Mouse (Mus musculus): ENCODE data around the gene Rcn3.
"Not testable (repeated sequence)": the region's sequence is repeated elsewhere in the genome, so short reads cannot be mapped to it uniquely, and the experiment has no call there.

The Rcn3 gene

GRCm38 (mm10) chr7:45124224-45125143, 32.5 kb upstream of the Rcn3 start, which contains the start of gene Rps11:
Gene Rps11 (minus strand): TSS chr7:45124439.
- peak; percentile 99 for DNase-seq (ENCODE audit: low spot score)

DNA sequence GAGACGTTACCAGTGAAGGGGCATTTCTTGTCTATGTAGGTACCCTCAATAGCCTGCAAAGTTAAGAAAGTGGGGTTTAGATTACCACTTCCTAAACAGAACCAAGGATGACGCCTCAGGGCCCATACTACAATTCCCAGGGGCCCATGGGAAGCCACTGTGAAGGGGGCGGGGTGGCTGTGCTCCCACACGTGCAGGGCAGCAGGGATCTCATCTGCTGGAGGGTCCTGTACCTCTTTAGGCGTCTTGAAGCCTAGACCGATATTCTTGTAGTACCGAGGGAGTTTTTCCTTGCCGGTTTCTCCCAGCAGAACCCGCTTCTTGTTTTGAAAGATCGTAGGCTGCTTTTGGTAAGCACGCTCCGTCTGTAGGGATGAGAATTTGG, 31.2 kb upstream of the Rcn3 start:
- peak; percentile 42 for DNase-seq (ENCODE audit: low spot score)

DNA sequence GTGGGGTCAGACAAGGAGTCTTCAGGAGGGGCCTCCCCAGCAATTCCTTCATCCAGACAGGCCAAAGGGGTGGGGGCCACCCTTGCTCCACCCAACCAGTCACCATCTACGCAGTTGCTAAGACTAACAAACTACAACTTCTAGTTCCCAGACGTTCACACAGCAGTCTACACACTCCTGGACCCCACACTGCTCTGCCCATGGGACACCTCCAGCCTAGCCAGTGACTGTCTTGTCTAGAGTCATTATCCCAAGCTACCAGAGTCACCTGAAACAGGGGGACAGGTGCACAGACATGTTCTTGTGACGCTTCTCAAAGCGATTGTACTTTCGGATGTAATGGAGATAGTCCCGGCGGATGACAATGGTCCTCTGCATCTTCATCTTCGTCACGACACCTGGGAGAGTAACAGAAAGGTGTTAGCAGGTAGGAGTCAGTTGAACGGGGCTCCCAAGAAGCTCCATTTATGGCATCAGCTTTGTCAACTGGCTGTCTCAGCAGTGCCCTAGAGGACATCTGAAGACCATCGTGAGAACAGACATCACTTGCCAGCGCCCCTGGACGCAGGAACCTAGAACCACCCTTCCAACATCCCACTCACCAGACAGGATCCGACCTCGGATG, 30.7 kb upstream of the Rcn3 start:
- DNase-seq (ENCODE audit: low spot score) = no peak

- DNase-seq (ENCODE audit: low spot score) = no peak
Measured at GRCm38 (mm10) chr7:45121966-45122365, 29.9 kb upstream of the Rcn3 start.

DNA sequence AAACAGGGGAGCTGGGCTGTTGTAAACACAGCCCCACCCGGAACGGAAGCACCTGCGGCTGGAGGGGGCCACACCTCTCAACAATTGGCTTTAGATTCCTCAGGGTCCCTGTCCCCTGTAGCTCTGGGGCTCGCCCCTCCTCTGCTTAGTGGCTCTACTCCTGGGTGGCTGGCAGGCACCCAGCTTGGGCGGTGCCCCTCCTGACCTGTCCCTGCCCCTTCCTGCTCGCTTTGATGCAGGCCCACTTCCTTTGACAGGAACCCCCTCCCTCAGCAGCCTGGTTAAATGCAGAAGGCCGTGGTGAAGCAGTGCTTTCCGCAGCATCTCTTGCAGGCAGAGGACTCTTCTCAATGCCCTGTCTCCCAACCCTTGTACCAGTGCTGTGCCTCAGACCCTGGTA, 29.4 kb upstream of the Rcn3 start:
- no peak for DNase-seq (ENCODE audit: low spot score)

DNA sequence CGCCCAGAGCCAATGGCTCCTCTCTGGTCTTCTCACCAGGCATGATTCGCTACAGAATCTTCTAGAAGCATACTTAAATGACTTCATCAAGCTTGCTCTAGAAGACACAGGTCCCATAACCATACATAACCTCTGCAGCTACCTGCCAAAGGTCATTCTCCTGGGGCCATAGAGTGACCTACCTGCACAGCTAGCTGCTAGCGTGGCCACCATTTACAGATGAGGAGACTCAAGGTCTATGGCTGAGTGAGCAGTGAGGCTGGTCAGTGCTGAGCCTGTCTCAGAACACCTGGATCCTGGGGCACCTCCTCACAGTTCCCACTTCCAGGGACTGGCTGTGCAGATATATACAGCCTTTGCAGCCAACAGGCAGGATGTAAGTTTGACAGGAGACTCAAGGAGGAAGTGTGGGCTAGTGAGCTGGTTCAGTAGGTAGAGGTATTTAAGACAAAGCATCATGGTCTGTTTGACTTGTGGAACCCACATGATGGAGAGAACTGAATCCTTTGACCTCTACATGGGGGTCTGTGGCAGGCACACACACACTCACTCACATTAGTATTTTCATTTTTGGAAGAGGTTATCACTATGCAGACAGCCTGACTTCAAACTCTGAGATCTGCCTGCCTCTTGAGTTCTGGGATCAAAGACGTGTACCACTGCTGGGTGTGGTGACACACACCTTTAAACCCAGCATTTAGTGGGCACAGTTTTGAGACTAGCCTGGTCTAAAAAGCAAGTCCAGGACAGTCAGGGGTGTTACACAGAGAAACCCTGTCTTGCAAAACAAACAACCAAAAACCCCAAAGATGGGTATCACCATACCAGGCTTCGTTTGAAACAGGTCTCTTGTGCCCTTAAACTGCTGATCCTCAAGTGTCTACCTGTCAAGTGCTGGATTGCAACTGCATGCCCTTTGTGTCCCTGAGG, 28.0 kb upstream of the Rcn3 start:
- no peak for DNase-seq (ENCODE audit: low spot score)

DNA sequence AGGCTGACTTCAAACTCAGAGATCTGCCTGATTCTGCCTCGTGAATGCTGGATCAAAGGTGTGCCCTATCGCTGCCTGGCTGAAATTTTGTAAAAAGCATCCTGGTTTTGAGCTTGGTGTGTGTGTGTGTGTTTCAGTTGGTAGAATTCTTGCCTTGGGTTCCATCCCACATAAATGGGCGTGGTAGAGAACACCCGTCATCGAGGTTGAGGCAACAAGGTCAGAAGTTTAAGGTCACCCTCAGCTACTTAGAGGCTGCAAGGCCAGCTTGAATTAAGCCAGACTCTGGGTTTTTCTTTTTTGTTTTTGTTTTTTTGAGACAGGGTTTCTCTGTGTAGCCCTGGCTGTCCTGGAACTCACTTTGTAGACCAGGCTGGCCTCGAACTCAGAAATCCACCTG, 26.3 kb upstream of the Rcn3 start:
- DNase-seq (ENCODE audit: low spot score) = no peak

DNA sequence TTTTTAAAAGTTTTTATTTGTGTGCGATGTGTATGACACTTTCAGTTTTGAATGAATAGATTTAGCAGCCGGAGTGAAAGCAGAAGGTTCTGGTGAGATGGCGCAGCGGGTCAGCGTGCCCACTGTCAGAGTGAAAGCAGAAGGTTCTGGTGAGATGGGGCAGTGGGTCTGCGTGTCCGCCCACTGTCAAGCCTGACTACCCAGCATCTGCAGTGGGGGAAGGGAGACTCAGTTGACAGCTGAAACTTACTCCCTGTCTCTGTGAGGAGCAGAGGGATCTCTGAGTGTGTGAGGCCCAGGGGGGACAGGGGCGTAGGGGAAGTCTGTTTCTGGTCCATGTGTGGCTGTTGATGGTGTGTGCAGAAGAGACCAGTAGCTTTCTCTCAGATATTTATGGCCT, 25.5 kb upstream of the Rcn3 start:
- DNase-seq (ENCODE audit: low spot score) = no peak

- DNase-seq (ENCODE audit: low spot score) = no peak
Measured at GRCm38 (mm10) chr7:45113476-45113875, 21.5 kb upstream of the Rcn3 start.

DNA sequence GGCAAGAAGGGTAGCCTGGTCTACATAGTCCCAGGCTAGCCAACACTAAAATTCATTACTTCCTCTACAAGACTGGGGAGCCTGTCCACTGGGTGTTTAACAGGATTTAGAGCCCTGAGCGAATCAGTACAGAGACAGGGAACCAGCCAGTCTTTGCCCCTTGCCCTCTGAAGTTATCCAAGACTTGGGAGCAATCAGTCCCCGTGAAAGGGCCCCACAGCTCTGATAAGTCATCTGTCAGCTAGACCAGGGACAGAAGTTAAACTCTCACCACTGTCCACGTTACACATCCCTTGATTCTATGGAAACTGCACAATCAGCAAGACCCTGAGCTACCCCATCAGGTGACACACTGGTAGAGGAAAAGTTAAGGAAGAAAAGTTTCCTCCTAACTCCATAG, 20.5 kb upstream of the Rcn3 start:
- no peak for DNase-seq (ENCODE audit: low spot score)

GRCm38 (mm10) chr7:45111940-45112339, 19.9 kb upstream of the Rcn3 start:
- no peak for DNase-seq (ENCODE audit: low spot score)

DNA sequence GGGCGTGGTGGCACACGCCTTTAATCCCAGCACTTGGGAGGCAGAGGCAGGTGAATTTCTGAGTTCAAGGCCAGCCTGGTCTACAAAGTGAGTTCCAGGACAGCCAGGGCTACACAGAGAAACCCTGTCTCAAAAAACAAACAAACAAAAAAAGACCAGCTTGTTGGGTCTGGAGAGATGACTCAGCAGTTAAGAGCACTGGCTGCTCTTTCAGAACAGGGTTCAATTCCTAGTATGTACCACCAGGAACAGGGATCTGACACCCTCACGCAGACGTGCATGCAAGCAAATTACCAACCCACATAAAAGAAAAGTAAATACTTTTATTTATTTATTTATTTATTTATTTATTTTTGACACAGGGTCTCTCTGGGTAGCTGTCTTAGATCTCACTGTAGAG, 18.1 kb upstream of the Rcn3 start:
- not testable (repeated sequence) for DNase-seq (ENCODE audit: low spot score)

DNA sequence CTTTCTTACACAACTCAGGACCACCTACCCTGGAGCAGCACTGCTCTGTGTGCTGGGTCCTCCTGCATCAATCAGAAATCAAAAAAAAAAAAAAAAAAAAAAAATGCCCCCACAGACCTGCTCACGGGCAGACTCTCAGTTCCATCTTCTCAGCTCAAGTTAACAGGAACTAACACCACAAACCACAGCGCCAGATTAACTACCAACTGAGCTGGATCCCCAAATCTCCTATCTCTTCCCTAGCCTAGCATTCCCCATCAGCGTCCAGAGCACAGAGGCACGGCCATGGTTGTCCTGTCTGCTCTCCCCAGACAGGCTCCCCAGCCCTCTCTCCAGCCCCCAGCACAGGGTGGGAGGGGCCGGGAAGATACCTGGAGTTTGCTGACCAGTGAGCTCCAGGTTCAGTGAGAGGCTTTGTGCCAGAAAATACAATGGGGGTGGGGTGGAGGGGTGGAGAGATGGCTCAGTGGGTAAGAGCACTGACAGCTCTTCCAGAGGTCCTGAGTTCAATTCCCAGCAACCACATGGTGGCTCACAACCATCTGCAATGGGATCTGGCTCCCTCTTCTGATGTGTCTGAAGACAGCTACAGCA, 15.1 kb upstream of the Rcn3 start:
- no peak for DNase-seq (ENCODE audit: low spot score)

DNA sequence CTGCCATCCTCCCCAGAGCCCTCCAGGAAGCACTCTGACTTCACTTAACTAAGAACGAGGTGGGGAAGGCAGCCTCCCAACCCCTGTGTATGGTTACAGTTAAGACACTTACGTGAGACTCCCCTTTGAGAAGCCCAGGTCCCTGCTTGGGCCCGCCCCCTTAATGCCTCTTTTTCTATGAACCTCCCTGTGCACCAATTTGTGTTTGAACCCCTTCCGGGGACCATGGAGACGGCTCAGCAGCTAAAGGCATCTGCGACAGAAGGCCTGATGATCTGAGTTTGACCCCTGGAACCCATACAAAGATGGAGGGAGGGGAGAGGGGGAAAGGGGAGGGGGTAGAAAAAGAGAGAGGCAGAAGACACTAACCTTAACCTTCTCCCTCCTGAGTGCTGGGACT, 14.4 kb upstream of the Rcn3 start:
- DNase-seq (ENCODE audit: low spot score) = no peak

DNA sequence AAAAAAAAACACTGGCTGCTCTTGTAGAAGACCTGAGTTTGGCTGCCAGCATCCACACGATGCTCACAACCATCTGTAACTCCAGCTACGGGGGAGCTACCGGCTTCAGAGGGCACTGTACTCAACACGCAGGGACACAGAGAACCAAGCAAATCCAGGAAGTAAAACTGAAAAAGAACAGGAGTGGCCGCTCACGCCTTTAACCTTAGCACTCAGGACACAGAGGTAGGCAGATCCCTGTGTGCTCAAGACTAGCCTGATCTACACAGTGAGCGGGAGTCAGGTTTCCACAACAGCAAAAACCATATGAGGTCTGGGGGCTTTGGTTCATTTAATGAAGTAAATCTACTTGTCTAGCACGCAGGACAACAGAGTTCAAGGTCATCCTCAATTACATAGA, 13.5 kb upstream of the Rcn3 start:
- no peak for DNase-seq (ENCODE audit: low spot score)

- no peak for DNase-seq (ENCODE audit: low spot score)
Measured at GRCm38 (mm10) chr7:45104941-45105340, 12.9 kb upstream of the Rcn3 start.

GRCm38 (mm10) chr7:45103652-45104180, 11.7 kb upstream of the Rcn3 start, which contains the start of gene Fcgrt:
Gene Fcgrt (minus strand): TSS chr7:45103851.
- DNase-seq (ENCODE audit: low spot score) = no peak

DNA sequence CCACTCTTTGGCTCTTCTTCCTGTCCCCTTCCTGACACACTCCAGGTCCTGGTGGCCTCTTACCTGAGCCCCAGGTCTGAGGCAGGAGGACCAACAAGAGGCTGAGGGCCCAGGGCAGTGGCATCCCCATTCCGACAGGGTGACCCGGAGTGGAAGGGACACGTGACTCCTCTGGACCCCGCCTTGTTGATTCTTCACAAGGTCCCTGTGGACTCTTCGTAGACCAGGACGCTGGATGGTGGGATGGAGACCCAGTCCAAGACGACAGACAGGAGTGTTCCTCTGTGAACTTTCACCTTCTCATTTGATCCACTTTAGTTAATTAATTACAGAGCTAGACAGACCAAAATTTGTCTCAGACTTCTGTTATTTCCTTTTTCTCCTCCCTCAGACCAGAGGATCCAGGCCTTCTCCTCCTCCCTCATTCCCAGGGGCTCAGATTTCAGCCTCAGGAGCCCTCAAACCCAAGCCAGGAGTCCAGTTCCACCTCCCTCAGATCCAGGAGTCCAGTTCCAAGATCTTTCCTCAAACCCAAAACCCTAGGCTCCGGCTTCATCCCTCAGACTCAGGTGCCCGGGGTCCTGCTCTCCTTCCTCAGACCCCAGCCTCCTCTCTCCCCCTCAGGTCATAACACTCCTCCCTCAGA, 11.0 kb upstream of the Rcn3 start:
- DNase-seq (ENCODE audit: low spot score) = no peak

GRCm38 (mm10) chr7:45102441-45102840, 10.4 kb upstream of the Rcn3 start:
- DNase-seq (ENCODE audit: low spot score) = no peak

DNA sequence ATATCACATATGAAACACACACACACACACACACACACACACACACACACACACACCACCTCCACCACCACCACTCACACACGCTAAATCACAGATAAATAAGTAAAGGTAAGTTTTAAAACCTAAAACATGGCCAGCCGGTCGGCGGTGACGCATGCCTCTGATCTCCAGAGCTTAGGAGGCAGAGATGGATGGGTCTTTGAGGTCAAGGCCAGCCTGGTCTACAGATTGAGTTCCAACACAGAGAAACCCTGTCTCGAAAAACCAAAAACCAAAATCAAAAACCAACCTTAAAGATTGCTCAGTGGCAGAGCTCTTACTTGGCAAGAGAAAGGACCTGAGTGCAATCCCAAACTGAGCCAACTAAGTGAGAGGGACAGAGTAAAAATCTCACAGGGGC, 8.0 kb upstream of the Rcn3 start:
- DNase-seq (ENCODE audit: low spot score) = no peak

GRCm38 (mm10) chr7:45098541-45099240, 6.7 kb upstream of the Rcn3 start:
- DNase-seq (ENCODE audit: low spot score) = no peak
